8 mouse cellular contexts compared by ENCODE assay signal in the genomic region with DNA sequence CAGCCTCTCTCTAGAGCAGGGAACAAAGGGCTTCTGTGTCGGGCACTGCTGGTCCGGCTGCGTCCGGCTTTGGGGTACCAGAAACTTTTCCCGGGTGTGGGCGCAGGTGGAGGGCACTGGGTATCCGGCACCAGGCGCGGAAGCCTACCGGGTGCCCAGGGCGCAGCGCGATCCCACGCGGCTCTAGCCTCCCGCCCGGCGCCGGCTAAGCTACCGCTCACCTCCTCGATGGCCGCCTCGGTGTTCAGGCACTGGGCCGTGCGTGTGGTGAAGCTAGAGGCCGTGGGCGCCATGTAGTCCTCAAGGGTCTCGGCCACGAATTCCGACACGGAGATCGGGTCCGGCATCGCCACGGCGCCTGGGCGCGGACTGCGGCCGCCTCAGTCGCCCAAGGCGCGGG.
A peak's percentile ranks its signal among the peaks of the same experiment; 100 is the strongest.
DNase-seq lines count a peak whose midpoint lies in the region; ATAC-seq and TF ChIP-seq lines count a peak whose summit lies in the region.
"Not testable (repeated sequence)": the region's sequence is repeated elsewhere in the genome, so short reads cannot be mapped to it uniquely, and the experiment has no call there.

No protein-coding gene starts in this region.

- H3K27ac ChIP-seq in hindbrain, embryonic 12.5 days; liver, postnatal 0 days (ENCODE audit: low read depth); stomach, embryonic 15.5 days: not testable (repeated sequence)

- not testable (repeated sequence) for H3K9me3 ChIP-seq in E14TG2a.4 (ENCODE audit: low read length); hindbrain, embryonic 12.5 days (replicated peaks); liver, postnatal 0 days (ENCODE audit: low read length); stomach, embryonic 15.5 days

- DNase-seq in embryo, embryonic 11 days = peak; percentile 0
- peak; percentile 9 for DNase-seq in gastrocnemius, postnatal 14 days
- DNase-seq in kidney, postnatal 10 days = peak; percentile 17
- peak; percentile 4 for DNase-seq in liver, postnatal 0 days
- peak; percentile 17 for DNase-seq in neural tube, embryonic 10.5 days (ENCODE audit: extremely low spot score, low spot score)

- not testable (repeated sequence) for H3K27me3 ChIP-seq in E14TG2a.4 (ENCODE audit: insufficient read depth, low read length); hindbrain, embryonic 12.5 days; liver, postnatal 0 days (ENCODE audit: insufficient read depth, low read length); stomach, embryonic 15.5 days (replicated peaks)

- H3K4me3 ChIP-seq in E14TG2a.4 (replicated peaks; ENCODE audit: low read length) = peak overlapping the region; percentile 69
- peak overlapping the region; percentile 28 for H3K4me3 ChIP-seq in hindbrain, embryonic 12.5 days
- H3K4me3 ChIP-seq in liver, postnatal 0 days (ENCODE audit: low read depth, low read length) = not testable (repeated sequence)
- peak overlapping the region; percentile 35 for H3K4me3 ChIP-seq in stomach, embryonic 15.5 days (replicated peaks)

- TF ChIP-seq CTCF in E14TG2a.4 (conservative IDR thresholded peaks at IDR 0.05; ENCODE audit: low read length); liver, postnatal 0 days (IDR thresholded peaks at IDR 0.05; ENCODE audit: low read depth): not testable (repeated sequence)

- H3K4me2 ChIP-seq in hindbrain, embryonic 12.5 days (replicated peaks) = peak overlapping the region; percentile 40
- not testable (repeated sequence) for H3K4me2 ChIP-seq in liver, postnatal 0 days (ENCODE audit: low read depth, low read length)
- peak overlapping the region; percentile 42 for H3K4me2 ChIP-seq in stomach, embryonic 15.5 days

- intact Hi-C loops in gastrocnemius, postnatal 14 days (cut with DNase I; ENCODE audit: low total_unique reads) = not testable (repeated sequence)

- H3K4me1 ChIP-seq in E14TG2a.4 (replicated peaks; ENCODE audit: low read depth, low read length); hindbrain, embryonic 12.5 days; liver, postnatal 0 days (ENCODE audit: insufficient read depth); stomach, embryonic 15.5 days: not testable (repeated sequence)

- H3K9ac ChIP-seq in hindbrain, embryonic 12.5 days; liver, postnatal 0 days (replicated peaks); stomach, embryonic 15.5 days: not testable (repeated sequence)

- not testable (repeated sequence) for H3K36me3 ChIP-seq in E14TG2a.4 (ENCODE audit: insufficient read depth, low read length); hindbrain, embryonic 12.5 days; liver, postnatal 0 days (replicated peaks; ENCODE audit: insufficient read depth, low read length); stomach, embryonic 15.5 days

- TF ChIP-seq EP300 in liver, postnatal 0 days (IDR thresholded peaks at IDR 0.05; ENCODE audit: low read depth) = not testable (repeated sequence)

- WGBS in hindbrain, embryonic 12.5 days = 12% methylated on average over 36 of the region's 43 CpGs
- WGBS in liver, postnatal 0 days (ENCODE audit: insufficient replicate concordance) = 6% methylated on average over 19 of the region's 43 CpGs
- 8% methylated on average over 39 of the region's 43 CpGs for WGBS in stomach, embryonic 15.5 days

- not testable (repeated sequence) for ATAC-seq in hindbrain, embryonic 12.5 days (ENCODE audit: low FRiP score); liver, postnatal 0 days; stomach, embryonic 15.5 days (ENCODE audit: insufficient read depth, low FRiP score, low read depth)
